ENCODE assay signal across 12 mouse cellular contexts in the genomic region with DNA sequence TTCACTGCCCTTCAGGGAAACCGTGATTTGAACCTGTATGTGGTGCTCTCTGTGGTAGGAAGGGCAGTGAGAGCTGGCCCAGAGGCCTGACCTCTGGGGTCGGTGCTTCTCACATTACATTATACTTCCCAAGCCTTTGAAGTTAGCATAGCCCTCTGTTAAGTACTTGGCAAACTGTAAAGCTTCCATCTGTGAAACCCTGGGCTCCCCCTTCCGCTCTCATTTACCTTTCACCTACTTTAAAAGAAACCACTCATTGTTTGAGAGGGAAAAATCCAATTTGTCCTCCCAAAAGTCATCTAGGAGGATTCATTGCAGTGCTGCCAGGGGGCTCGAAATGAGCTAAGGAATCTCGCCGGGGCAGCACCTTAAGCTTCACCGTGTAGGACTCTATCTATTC. TPM values are rescaled to one million over a fixed set of nuclear protein-coding genes. Genes with fewer than 3 reads are reported as not detected.
DNase-seq lines count a peak whose midpoint lies in the region; ATAC-seq and TF ChIP-seq lines count a peak whose summit lies in the region.
"Had no signal": no experiment of that assay in that cellular context is flagged by ENCODE, and none has a peak within 500 bp of the region (broad histone marks: within the 10 kb centered on the region; RNA-seq: fewer than 3 reads in every experiment).

No protein-coding gene starts in this region.

- ATAC-seq in hindbrain, embryonic 14.5 days (ENCODE audit: low FRiP score): no peak
- no peak for ATAC-seq in neural tube, embryonic 15.5 days (ENCODE audit: low FRiP score)
- peak; percentile 62; the same call in 1 of the 2 replicates for ATAC-seq in hindbrain, postnatal 0 days
- ATAC-seq: intestine, postnatal 0 days had no signal

- no peak overlapping the region for H3K9ac ChIP-seq in hindbrain, embryonic 14.5 days
- H3K9ac ChIP-seq in neural tube, embryonic 15.5 days (replicated peaks): no peak overlapping the region
- H3K9ac ChIP-seq in hindbrain, postnatal 0 days (replicated peaks; ENCODE audit: low read length): no peak overlapping the region
- H3K9ac ChIP-seq: limb, embryonic 15.5 days had no signal

- peak; percentile 60 for DNase-seq in hindbrain, embryonic 10.5 days (ENCODE audit: low spot score)
- DNase-seq in hindbrain, embryonic 14.5 days (ENCODE audit: low spot score): no peak
- peak; percentile 35 for DNase-seq in neural tube, embryonic 10.5 days (ENCODE audit: extremely low spot score, low spot score)
- peak; percentile 4 for DNase-seq in hindbrain, postnatal 0 days (ENCODE audit: low spot score)
- DNase-seq in mesoderm, embryonic 11.5 days (ENCODE audit: low read depth, low spot score): peak; percentile 74
- no peak for DNase-seq in thymus, postnatal 10 days (ENCODE audit: low spot score in 2 of 2)
- no peak for DNase-seq in spleen, adult 18-20 months
- DNase-seq: cerebellum, postnatal 36 days; gastrocnemius, postnatal 36 days had no signal

- H3K4me1 ChIP-seq in hindbrain, embryonic 10.5 days (replicated peaks): peaks cover 8% of the 10 kb centered on the region; the same call in 1 of the 2 replicates
- no peaks in the 10 kb centered on the region for H3K4me1 ChIP-seq in hindbrain, embryonic 14.5 days (replicated peaks; ENCODE audit: control insufficient read depth, insufficient read depth, low read length)
- H3K4me1 ChIP-seq in neural tube, embryonic 15.5 days: no peaks in the 10 kb centered on the region
- H3K4me1 ChIP-seq in hindbrain, postnatal 0 days (ENCODE audit: insufficient read depth, low read length): no peaks in the 10 kb centered on the region

- H3K27ac ChIP-seq in hindbrain, embryonic 10.5 days: peak overlapping the region; percentile 3; the same call in 1 of the 2 replicates
- H3K27ac ChIP-seq in hindbrain, embryonic 14.5 days: no peak overlapping the region
- no peak overlapping the region for H3K27ac ChIP-seq in neural tube, embryonic 15.5 days (replicated peaks)
- H3K27ac ChIP-seq in hindbrain, postnatal 0 days: no peak overlapping the region
- H3K27ac ChIP-seq: limb, embryonic 15.5 days had no signal

- H3K36me3 ChIP-seq in hindbrain, embryonic 10.5 days: no peaks in the 10 kb centered on the region
- no peaks in the 10 kb centered on the region for H3K36me3 ChIP-seq in hindbrain, embryonic 14.5 days (replicated peaks; ENCODE audit: control insufficient read depth, insufficient read depth)
- no peaks in the 10 kb centered on the region for H3K36me3 ChIP-seq in neural tube, embryonic 15.5 days
- H3K36me3 ChIP-seq in hindbrain, postnatal 0 days (ENCODE audit: insufficient read depth, low read length): no peaks in the 10 kb centered on the region
- H3K36me3 ChIP-seq: limb, embryonic 15.5 days had no signal

- H3K9me3 ChIP-seq in hindbrain, embryonic 10.5 days: no peaks in the 10 kb centered on the region
- no peaks in the 10 kb centered on the region for H3K9me3 ChIP-seq in hindbrain, embryonic 14.5 days (ENCODE audit: control insufficient read depth, low read length)
- no peaks in the 10 kb centered on the region for H3K9me3 ChIP-seq in neural tube, embryonic 15.5 days (replicated peaks)
- H3K9me3 ChIP-seq in hindbrain, postnatal 0 days (ENCODE audit: low read length): no peaks in the 10 kb centered on the region
- H3K9me3 ChIP-seq: limb, embryonic 15.5 days had no signal

- no peak for TF ChIP-seq CTCF in hindbrain, postnatal 0 days (IDR thresholded peaks at IDR 0.05; ENCODE audit: low read depth)

- 48% methylated on average over 7 of the region's 7 CpGs for WGBS in hindbrain, embryonic 10.5 days
- WGBS in hindbrain, embryonic 14.5 days: 56% methylated on average over 7 of the region's 7 CpGs
- WGBS in neural tube, embryonic 15.5 days: 31% methylated on average over 7 of the region's 7 CpGs
- WGBS in hindbrain, postnatal 0 days: 59% methylated on average over 7 of the region's 7 CpGs

- H3K4me2 ChIP-seq in hindbrain, embryonic 14.5 days (replicated peaks): no peak overlapping the region
- no peak overlapping the region for H3K4me2 ChIP-seq in neural tube, embryonic 15.5 days
- H3K4me2 ChIP-seq in hindbrain, postnatal 0 days (ENCODE audit: low read depth, low read length): no peak overlapping the region
- H3K4me2 ChIP-seq: limb, embryonic 15.5 days had no signal

- H3K27me3 ChIP-seq in hindbrain, embryonic 10.5 days (ENCODE audit: insufficient read depth, poor library complexity, severe bottlenecking): no peaks in the 10 kb centered on the region
- no peaks in the 10 kb centered on the region for H3K27me3 ChIP-seq in hindbrain, embryonic 14.5 days (ENCODE audit: control insufficient read depth, insufficient read depth, low read length)
- H3K27me3 ChIP-seq in neural tube, embryonic 15.5 days (replicated peaks): no peaks in the 10 kb centered on the region
- H3K27me3 ChIP-seq in hindbrain, postnatal 0 days (ENCODE audit: insufficient read depth, low read length): no peaks in the 10 kb centered on the region
- H3K27me3 ChIP-seq: limb, embryonic 15.5 days had no signal

- no peak overlapping the region for H3K4me3 ChIP-seq in hindbrain, embryonic 10.5 days
- no peak overlapping the region for H3K4me3 ChIP-seq in hindbrain, embryonic 14.5 days (replicated peaks; ENCODE audit: low read length)
- H3K4me3 ChIP-seq in neural tube, embryonic 15.5 days (replicated peaks): no peak overlapping the region
- H3K4me3 ChIP-seq in hindbrain, postnatal 0 days (ENCODE audit: low read length): no peak overlapping the region
- H3K4me3 ChIP-seq: limb, embryonic 15.5 days had no signal

RNA-seq across cellular contexts. Expression of a gene that starts 29.3 kb away (rescaled TPM):
- 3.3 and 3.8 TPM in 2 replicates for polyA plus RNA-seq in hindbrain, embryonic 10.5 days (2016; fragmentation: Nextera tagmentation; extraction: Ambion mirVana)
- polyA plus RNA-seq in hindbrain, embryonic 14.5 days (2014; fragmentation: Nextera tagmentation; extraction: Ambion mirVana): 1.7 and 2.7 TPM in 2 replicates
- polyA plus RNA-seq in neural tube, embryonic 15.5 days (2015; fragmentation: Nextera tagmentation; extraction: Ambion mirVana): 2.2 and 6.5 TPM in 2 replicates
- 3.5 and 4.0 TPM in 2 replicates for total RNA-seq in hindbrain, postnatal 0 days (2014; rRNA removed)
- polyA plus RNA-seq in hindbrain, postnatal 0 days (2015; fragmentation: Nextera tagmentation; extraction: Ambion mirVana): 1.4 and 1.5 TPM in 2 replicates

Comparison
In these comparisons a context has a peak if more than half of its experiments do, and no peak if none do; other contexts are left out.
1. DNase-seq: peak in hindbrain, embryonic 10.5 days (single experiment), neural tube, embryonic 10.5 days (single experiment), hindbrain, postnatal 0 days (single experiment) and mesoderm, embryonic 11.5 days (single experiment); none in hindbrain, embryonic 14.5 days (single experiment), thymus, postnatal 10 days (0 of 2) and spleen, adult 18-20 months (0 of 2).